Mouse (Mus musculus) embryo, embryonic 10.5 days (tissue): ENCODE data around the gene Ttf2.

Experiments
- DNase-seq: peaks from one replicate; pipeline ENCODE4 v3.0.0-alpha.2; 2015; ENCODE audit warnings: low spot score

Ttf2 gene

GRCm38 (mm10) chr3:100911498-100912213, 57.8 kb downstream of the Ttf2 start:
- no peak for DNase-seq

- no peak for DNase-seq
Measured at GRCm38 (mm10) chr3:100911026-100911425, 58.4 kb downstream of the Ttf2 start.

GRCm38 (mm10) chr3:100910621-100911020, 58.8 kb downstream of the Ttf2 start:
- no peak for DNase-seq

GRCm38 (mm10) chr3:100908594-100908993, 60.9 kb downstream of the Ttf2 start:
- DNase-seq: no peak

- no peak for DNase-seq
Measured at GRCm38 (mm10) chr3:100906916-100907315, 62.5 kb downstream of the Ttf2 start.

- DNase-seq: no peak
Measured at GRCm38 (mm10) chr3:100906128-100906527, 63.3 kb downstream of the Ttf2 start.

GRCm38 (mm10) chr3:100895500-100895899, 74.0 kb downstream of the Ttf2 start:
- no peak for DNase-seq

- DNase-seq: peak; percentile 14
Measured at GRCm38 (mm10) chr3:100892383-100893335, 76.8 kb downstream of the Ttf2 start.

- no peak for DNase-seq
Measured at GRCm38 (mm10) chr3:100890406-100890805, 79.1 kb downstream of the Ttf2 start.

GRCm38 (mm10) chr3:100889234-100889633, 80.2 kb downstream of the Ttf2 start:
- DNase-seq: no peak
